Mouse (Mus musculus) induced T-regulatory cell, adult 2 months (primary cell): ENCODE measurements around the gene Gmds.
A peak's percentile ranks its signal among the peaks of the same experiment; 100 is the strongest.

Experiments
- DNase-seq: peaks from one replicate; pipeline ENCODE4 v3.0.0-alpha.2; 2012; ENCODE audit warnings: low read depth

The Gmds gene

GRCm38 (mm10) chr13:31810693-31811541 lies 527.6 kb downstream of the Gmds start:
- DNase-seq: peak; percentile 20

- DNase-seq: no peak
Observed at GRCm38 (mm10) chr13:31810375-31810692, 528.2 kb downstream of the Gmds start.

GRCm38 (mm10) chr13:31809701-31810100 lies 528.8 kb downstream of the Gmds start:
- DNase-seq: peak; percentile 14

DNA sequence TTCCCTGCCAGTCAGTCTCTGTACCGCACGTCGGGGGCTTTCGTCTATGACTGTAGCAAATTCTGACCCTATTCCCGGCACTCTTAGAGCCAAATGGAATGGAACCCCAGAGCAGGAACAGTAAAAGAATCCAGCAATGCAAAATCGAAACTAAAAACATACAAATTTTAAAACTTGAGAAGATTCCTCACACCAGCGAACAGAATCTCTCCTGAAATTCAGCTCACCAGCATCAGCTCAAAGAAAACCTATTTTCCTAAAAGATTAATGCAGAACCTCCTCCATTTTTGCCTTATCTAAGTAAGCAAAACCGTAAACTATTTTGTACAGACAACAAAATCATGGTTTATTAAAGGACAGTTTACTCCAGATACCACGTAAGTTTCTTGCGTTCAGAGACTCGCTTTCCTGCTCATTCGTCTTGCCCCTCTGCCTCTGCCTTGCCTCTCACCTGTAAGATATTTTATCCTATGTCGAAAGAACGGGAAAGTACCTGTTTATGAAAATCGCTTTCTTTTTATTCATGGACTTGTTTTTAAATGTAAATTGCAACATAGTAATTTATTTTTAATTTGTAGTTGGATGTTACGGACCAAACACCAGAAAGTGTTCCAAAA lies 529.6 kb downstream of the Gmds start:
- peak; percentile 40 for DNase-seq

- peak; percentile 40 for DNase-seq
Observed at GRCm38 (mm10) chr13:31808116-31808803, 530.3 kb downstream of the Gmds start.

DNA sequence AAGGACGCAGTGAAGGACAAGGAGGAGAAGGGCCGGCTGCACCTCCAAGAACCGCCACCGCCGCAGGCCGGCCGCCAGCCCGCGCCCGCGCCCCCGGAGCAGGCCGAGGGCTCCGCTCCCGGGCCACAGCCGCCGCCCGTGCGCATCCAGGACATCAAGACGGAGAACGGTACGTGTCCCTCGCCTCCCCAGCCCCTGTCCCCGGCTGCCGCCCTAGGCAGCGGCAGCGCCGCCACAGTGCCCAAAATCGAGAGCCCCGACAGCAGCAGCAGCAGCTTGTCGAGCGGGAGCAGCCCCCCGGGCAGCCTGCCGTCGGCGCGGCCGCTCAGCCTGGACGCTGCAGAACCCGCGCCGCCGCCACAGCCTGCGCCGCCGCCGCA lies 530.8 kb downstream of the Gmds start:
- no peak for DNase-seq

- DNase-seq: peak; percentile 40
Observed at GRCm38 (mm10) chr13:31806890-31807735, 531.4 kb downstream of the Gmds start.

DNA sequence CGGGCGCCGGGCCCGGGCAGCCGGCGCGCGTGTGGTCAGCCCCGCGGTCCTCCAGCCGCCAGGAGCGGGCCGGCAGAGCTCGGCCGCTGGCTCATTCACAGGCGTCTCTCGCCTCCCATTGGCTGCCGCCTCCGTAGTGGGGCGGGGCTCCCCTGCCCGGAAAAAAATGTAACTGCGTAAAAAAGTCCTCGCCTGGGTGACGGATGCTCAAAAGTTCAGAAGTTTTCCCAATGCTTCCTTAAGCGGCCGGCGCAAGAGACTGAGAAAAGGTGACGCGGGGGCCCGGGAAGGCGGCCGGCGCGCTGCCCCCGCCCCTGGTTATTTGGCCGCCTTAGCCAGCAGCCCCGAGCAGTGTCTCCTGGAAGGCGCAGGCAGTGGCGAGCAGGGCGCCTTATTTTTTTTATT lies 532.1 kb downstream of the Gmds start, which contains the start of gene Foxc1:
Foxc1 (plus strand) TSS at position 206 of the 405 bp plus-strand sequence.
- peak; percentile 63 for DNase-seq

DNA sequence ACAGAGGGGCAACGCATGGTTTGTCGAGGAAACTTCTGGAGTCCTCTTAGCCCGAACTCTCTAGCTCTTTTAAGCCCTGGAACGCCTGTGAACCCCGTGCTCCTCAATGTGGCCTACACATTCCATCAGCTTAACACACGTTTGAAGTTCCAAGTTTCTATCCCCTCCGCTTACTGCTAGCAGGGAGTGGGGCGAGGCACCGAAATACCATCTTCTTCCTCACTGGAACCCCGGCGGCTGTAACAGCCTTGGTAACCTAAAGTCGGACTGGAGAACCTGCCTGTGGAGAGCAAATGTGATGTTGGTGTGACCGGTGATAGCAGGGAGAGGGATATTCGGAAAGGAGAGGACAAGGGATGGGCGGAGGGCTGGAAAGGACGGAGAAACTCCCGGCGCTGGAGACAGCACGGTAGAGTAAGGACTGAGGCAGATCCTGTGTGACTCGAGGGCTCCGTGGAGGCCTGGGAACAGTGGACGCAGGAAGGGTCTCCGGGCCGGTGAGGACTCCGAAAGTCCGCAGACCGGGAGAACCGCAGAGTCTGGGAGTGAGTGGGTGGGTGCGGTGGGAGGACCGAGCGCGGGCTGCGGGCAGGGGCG lies 532.6 kb downstream of the Gmds start:
- DNase-seq: peak; percentile 14

- no peak for DNase-seq
Observed at GRCm38 (mm10) chr13:31804571-31804970, 534.0 kb downstream of the Gmds start.

DNA sequence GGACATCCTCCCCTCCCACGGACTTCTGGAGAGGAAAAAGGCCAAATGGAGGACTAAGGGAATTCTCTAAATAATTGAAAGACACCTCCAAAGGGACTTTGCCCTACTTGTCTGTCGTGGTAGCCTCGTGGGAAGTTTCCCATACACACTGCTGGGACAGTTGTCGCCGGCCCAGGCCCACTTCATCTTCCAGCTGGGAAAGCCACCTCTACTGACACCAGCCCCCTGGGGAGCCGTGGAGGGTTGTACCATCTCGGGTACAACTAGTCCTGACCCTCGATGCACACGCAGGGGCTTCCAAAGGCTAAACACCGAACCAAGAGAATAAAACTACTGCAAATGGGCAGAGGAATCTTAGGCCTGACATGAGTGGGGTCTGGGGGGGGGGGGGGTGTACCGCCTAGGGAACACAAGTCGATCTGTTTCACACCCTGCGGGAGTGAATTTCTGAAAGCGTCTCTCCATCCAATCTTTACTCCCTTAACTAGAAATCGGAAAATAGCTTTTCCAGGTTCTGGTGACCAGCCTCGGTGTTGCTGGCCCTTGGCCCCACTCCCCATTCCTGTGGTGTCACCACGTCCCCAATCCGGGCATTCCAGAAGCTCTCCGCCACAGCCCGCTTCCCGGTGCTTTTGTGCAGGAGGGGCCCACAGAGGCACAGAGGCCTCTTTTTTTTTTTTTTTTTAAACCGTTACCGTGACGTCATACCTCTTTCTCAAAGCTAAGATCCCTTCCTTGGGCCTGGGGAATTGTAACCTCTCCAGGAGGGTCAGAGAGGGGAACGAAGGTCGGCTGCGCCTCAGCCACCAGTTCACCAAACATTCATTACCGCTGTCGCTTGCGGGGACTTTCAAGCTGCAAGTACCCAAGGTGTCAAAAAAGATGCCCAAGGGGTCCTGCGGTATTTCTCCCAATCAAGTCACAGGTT lies 535.1 kb downstream of the Gmds start:
- DNase-seq: peak; percentile 20

- DNase-seq: peak; percentile 29
Observed at GRCm38 (mm10) chr13:31802447-31802846, 536.1 kb downstream of the Gmds start.

DNA sequence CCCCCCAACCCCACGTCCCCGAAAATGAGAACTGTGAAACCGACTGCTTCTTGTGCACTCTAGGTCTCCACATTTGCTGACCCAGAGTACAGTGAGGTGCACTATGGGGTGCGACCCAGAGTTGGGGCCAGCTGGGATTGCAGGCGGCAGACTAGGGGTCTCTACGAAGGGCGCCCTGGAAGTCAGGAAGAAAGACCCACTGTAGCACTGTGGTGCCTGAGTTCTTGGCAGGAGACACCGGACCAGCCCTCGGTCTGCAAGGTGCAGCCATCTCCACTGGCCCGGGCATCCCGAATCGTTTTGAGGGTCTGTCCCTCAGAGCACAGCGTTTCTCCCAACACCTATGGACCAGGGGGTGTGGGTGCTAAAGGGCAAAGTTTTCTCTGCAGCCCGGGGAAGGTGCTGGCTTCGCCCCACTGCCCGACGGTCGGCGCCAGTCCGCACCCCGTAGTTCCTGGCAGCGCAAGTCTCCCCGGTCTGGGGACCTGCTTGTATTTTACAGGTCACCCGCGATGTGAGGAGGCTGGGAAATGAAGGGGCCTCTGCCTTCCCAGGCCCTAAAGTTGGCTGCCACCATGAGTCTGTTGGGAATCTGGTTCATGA lies 536.7 kb downstream of the Gmds start:
- DNase-seq: peak; percentile 15

- peak; percentile 75 for DNase-seq
Observed at GRCm38 (mm10) chr13:31800581-31801576, 537.7 kb downstream of the Gmds start.

DNA sequence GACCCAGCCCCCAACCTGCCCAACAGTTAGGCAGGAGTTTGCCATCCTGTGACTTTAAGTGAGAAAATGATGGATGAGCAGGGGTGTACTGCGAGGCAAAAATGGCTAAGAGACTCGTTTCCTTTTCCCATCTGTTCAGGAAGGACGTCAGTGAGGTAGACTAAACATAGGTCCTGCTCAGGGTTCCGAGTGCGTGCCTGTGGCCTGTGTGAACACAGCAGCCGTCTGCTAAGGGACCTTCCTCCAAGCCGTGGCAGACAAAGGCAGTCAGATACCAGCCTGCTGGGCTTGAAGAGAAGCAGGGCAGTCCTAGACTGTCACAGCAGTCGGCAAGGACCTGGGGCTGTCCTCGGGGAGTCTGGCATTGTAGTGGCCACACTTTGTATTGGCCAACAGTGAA lies 540.5 kb downstream of the Gmds start:
- DNase-seq: no peak

DNA sequence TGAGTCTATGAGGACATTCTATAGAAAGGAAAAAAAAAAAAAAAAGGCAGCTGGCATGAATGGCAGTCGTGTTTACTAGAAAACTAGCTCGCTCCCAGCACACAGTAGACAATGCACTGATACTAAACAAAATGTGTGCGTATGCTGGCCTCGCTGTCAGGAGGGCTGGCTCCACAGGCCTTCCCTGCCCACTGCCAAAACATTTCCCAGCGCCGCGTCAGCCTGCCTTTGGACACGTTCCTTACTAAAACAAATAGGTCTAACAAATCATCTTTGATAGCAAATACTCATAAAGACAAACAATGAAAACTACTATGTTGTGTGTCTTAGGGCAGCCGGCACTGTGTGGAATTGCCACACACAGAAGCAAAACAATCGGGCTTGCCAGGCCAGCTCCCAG lies 541.2 kb downstream of the Gmds start:
- DNase-seq: no peak

- no peak for DNase-seq
Observed at GRCm38 (mm10) chr13:31793163-31793562, 545.4 kb downstream of the Gmds start.

- DNase-seq: peak; percentile 56
Observed at GRCm38 (mm10) chr13:31792480-31793132, 545.9 kb downstream of the Gmds start.
